Mouse (Mus musculus): ENCODE data around the gene Sema5b.

Sema5b gene

DNA sequence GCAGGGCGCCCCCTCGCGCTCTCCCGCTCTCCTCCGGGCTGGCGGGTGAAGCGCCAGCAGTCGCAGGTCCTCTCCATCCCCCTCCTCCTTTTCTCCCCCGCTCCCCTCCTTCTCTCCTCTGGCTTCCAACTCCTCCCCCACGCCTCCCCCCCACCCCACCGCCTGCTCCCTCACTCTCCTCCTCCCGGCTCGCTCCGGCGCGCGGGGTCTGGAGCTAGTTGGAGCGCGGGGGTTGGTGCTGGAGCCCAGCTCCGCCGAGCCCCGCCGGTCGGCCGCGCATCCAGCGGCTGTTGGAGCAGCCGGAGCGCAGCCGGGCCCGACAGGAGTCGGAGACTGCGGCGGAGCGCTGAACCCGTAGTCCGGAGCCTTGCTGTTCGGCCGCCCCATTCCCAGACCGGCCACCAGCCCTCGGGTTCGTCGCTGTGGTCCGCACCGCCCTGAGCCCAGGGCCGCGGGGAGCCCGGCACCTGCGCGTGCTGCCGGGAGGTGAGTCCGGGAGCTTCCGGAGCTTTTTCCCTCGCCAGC is at the start of gene Sema5b:
Gene Sema5b (plus strand): TSS at position 29 of the 525 bp plus-strand sequence.
- no peak for DNase-seq (ENCODE audit: low read depth)

DNA sequence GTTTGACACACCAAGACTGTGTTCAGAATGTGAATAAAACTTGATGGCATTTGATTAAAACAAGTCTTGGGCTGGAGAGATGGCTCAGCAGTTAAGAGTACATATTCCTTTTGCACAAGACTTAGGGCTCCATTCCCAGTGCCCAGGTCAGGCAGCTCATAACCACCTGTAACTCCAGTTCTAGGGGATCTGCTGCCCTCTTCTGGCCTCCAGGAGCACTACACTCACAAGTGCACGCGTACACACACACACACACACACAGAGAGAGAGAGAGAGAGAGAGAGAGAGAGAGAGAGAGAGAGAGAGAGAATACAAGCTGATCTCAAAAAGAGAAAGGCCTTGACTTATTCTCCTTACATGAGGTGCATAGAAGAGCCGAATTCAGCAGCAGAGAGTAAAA is 40.6 kb upstream of the Sema5b start:
- no peak for DNase-seq (ENCODE audit: low read depth)

DNA sequence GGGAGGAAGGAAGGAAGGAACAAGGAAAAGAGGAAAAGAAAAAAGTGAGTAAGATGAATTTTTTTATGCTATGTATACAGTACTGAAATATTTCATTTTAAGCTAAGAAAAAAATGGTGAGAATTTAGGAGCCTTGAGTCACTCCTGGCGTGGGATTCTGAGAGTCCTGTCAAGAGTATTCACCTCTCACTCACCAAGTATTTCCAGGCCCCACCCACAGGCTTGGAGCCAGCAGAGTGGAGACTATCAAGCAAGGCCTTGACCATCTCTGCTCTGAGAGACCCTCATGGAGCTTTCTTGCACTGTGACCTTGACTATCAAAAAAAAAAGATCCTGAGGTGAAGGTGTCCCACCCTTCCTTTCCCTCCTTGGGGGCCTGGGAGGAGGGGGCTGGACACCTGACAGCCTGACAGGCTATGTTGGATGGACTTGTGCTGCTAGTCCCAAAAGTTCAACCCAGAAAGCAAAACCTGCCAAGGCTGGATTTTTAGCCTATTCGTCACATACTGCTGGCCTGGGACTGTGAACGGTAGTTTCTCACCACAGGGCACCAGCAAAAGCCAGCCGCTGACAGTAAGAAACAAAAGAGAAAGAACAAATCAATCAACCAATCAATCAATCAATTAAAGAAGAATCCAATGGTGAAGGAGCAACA is 39.7 kb upstream of the Sema5b start:
- DNase-seq (ENCODE audit: low read depth), result no peak

DNA sequence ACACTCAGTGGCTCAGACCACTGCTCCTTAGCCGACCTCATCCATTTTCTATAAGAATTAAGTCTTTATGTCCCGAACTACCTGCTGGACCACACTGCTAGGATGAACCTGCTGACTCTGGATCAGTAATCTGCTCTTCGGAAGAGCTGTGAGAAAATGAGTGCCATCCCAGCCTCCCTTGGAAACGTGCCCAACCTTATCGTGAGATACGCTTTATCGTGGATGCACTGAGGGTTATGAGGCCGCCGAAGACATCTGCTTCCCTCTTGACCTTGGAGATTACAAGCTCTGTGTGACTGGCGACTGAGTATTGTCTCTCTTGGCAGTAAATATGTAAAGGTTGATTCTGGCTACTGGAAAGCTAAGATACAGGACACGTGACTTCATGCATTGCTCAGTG is 38.5 kb upstream of the Sema5b start:
- DNase-seq (ENCODE audit: low read depth), result no peak

DNA sequence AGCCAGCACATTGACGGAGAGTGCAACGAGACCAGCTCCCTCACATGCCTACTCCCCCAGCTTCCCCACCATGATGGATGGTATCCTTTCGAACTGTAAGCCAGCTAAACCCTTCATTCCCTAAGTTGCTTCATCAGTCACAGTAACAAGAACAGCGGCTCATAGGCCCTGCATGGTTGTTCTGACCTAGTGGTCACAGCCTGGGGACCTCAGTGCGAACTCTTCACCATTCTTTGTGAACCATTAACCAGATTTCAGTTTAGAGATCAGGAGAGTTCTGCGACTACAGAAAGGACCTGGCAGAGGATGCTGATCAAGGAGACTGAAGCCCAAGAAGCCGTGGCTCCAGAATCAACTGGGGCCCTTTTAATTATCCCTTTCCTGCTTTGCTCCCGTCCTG is 36.7 kb upstream of the Sema5b start:
- no peak for DNase-seq (ENCODE audit: low read depth)

DNA sequence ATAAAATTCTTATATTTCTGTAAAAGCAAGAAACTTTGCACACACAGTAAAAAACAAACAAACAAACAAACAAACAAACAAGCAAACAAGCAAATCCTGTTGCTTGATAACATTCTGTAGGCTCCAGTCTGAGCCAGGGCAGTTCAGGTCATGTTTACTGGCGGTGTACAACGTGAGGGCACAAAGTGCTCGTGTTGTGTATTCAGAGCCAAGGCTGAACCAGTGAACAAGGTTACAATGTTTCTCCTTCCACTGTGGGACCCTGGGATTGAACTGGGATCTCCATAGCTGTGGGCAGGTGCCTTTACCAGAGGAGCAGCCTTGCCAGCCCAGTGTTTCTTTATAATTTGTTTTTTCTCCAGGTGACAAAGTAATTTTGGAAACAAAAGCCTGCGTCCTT is 35.2 kb upstream of the Sema5b start:
- no peak for DNase-seq (ENCODE audit: low read depth)

DNA sequence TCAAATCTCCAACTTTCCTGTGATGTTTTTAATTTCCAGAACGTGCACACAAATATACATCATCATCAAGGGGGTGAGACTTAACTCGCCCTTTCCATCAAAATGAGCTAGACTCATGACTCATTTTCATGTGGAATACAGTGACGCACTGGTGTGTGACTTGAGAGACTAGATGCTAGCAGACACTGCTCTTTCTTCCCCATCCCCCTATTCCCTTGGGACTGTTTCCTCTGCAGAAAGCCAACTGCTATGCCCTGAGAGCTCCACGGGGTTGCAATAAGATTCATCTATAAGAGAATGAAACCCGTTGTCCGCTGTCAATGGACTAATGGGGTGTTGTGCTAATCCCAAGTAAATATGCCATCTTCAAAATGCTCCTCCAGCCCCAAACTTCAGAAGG is 32.4 kb upstream of the Sema5b start:
- DNase-seq (ENCODE audit: low read depth), result no peak

DNA sequence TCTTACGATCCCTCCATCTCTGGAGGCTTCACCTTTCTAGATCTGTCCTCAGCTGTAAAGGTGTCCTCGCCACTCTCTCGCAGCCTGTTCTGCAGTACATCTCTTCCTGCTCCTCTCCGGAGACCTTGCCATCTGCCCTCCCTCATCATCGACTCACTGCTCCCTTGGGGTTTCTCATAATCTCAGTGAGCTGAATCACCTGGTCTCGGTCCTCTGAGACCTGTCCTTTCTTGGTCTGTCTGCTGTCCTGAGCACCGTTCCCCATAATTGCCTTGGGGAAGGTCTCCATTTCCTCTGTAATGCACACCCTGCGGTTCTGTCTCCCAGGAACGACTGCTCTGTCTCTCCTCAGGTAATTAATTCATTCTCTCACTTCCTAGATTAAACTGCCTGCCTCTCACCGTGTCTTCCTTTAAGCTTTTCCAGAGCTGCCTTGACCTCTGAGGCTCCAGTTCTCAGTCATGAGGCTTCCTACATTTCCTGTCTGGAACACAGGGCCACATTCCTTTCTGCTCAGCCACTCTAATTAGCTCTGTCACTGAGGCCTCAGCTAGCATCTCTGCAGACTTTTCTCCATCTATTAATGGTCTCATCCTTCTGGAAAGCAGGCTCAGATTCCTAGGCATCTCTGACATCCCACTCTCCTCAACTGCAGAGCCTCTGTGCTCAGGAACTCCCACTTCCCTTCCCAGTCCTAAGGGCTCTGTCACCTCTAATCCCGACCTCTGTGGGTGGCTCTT is 31.4 kb upstream of the Sema5b start:
- no peak for DNase-seq (ENCODE audit: low read depth)

DNA sequence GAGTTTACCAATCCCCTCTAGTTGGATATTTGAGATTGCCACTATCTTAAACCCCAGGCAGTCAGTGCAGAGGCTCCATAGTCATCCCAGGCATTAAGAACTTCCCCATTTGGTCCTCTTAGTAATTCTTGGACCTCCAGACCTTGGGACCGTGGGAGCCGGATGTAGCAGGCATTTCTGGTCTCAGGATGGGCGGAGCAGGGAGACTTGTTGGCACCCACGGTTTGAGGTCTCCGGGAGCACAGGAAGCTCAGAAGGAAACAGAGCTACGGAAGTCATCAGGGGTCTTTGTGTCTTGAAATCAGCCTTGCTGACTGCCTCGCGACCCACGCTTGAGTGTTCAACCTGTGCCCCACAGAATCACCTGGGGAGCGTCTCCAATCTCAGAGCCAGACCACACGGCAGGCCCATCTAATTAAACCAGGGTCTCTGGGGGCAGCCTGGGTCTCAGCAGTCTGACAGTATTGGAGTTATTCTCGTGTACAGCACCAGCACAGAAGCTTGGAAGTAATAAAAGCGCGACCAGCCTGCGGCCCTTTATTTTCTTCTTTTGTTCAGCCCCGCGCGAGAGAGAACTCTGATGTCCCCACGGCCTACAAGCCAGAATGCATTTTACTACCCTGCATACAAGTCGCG is 24.9 kb upstream of the Sema5b start:
- DNase-seq (ENCODE audit: low read depth), result no peak

DNA sequence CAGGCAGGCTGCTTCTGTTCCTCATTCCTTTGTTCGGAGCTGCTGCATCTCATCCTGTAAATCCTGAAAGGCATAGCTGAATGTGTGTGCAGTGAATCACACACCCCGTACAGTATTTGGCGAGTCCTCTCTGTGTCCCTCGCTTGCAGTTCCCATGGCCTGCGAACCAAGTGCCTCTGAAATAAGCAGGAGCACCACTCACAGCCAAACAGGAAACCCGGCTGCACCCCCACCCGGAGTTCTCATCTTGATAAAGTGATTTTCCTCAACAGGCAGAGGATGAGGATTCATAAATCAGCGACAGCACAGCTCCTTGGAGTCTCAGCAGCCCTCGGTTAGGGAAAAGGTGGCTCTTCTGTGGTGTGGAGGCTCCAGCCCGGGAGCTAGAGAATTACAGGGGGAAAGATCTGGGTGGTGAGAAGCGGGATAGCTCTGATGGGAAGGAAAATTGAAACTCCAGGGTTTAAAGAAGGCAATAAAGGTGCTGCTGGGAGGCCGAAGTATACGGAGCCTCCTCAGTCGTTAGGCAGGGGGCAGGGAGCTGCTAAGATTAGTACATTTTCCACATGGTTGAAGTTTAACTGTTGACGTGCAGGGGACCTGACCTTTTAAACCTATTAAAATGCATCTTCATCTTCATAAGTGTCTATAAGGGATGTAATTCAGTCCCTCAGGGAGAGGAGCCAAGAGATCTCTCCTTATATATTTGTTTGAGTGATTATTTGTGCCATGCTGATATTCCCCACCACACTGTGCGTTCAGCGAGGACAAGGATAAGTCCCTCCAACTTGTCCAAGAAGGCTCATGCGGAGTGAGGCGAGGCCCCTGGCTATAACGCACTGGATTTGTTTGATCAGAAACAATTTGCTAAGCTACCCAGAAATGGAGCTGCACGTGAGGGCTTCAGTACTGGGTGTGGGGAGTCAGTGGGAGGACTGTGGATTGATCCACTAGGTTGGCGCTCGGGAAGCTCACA is 22.7 kb upstream of the Sema5b start:
- no peak for DNase-seq (ENCODE audit: low read depth)

DNA sequence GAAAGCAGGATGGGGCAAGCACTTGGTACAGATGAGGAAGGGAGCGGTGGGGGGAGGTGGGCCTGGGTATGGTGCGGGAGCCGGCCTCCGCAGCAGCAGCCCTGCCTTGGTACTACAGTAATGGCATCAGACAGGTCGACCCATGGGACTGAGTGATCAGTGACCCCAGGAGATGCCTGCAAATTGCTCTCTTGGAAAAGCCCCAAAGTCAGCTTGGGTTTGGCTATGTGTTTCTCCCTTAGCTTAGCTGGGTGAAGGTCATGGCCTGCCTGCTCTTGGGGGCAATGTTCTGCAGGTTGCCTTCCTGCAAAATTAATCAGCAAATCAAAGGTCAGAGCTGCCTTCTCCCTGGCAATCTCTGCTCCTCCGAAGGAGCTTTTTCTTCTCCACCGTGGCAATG is 21.7 kb upstream of the Sema5b start:
- DNase-seq (ENCODE audit: low read depth), result no peak

DNA sequence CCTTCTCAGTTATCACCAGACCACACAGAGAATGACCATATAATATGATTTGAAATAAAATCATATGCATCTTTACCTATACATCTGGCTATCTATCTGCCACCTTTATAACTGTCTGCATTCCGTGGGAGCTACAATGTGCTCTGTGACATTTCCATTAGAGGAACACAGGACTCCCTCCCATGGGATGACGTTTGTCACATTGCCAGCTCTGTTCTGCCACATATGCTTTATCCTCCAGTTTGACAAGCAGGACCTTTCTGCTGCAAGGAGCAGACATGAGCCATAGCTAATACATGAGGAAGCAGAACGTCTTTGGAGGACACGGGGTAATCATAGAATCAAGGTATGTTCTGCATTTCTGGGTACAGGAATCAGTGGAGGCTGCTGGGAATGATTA is 16.7 kb upstream of the Sema5b start:
- DNase-seq (ENCODE audit: low read depth), result no peak

DNA sequence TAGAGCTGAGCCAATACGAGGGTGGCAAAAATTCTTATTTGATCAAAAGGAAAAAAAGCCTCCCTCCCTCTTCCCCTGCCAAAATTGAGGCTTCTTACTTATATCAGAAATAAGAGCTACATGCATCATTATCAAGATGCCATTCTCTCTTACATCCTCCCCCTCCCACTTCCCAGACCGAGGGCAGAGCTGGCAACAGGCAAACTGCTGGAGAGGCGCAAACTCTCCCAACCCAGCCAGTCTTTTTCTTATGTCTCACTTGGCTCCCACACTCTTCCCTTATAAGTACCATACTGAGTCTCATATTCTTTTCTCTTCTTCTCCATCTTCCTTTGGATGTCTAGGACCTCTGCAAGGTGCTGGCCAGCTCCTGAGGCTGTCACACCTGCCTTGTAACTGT is 6.3 kb upstream of the Sema5b start:
- no peak for DNase-seq (ENCODE audit: low read depth)

DNA sequence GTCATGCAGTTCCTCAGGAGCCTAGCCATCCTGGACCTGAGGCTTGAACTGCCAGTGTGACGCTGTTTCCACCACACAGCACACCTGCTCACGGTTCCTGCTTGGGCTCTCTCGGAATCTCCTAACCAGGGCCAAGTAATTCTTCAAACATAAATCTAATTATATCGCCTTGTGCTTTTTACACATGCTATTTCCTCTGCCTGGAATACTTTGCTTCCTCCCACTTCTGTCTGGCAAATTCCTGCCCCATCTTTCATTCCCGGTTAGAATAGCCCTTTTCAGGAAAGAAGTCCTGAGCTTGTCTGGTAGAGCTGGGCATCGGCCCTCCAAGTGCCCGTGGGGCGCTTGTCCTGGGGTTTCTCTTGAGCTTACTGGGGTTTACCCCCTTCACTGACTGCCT is 3.3 kb upstream of the Sema5b start:
- DNase-seq (ENCODE audit: low read depth), result no peak

DNA sequence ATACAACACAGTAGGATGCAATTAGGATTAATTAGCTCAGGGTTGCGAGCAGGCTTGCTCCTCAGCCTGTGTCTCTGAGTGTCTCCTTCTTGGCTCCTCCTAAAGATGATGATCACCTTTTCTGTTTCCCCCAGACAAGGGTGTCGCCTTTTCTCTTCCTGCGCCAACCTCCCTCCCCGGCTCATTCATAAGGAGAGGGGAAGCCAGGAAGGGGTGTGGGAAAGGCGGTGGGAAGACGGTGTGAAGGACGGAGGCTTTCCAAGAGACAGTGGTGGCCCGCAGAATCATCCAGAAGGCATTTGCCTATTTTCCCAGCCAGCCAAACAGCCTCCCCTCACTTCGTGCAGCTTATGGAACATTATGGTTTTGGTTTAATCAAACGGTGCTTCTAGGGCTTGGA is 1.9 kb upstream of the Sema5b start:
- DNase-seq (ENCODE audit: low read depth), result no peak

DNA sequence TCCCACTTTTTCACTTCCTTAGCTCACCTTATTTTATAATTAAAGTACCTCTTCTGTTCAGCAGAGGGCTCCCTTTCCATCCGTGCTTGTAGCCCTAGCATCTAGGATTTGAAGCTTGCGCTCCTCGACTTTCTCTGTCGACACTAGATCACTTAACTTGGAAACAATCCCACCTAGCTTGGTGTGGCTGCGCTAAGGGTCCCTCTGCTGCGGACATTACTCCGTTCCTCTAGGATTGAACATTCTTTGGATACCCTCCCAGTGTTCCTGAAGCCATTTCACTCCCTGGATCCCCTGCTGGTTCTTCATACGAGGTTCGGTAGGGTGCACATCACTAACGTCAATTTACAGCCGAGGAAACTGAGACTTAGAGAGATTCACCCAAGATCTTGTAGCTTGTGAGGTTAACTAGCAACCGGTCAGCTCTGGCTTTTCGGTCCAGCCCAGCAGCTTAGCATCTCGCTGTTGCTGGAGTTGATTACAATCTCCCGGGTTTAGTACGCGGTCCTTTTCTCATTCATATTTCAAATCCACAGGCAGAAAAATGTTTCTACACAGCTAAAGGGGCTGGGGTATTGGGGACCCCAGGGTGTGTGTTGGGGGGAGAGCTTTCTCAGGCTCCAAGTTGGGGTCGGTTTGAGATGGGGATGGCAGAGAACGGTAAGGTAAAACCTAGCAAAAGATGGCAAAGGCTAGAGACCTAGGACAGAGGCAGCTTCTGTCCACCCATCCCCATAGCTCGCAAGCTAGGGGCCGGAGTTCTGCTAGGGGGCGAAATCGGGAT is 420 bp upstream of the Sema5b start:
- no peak for DNase-seq (ENCODE audit: low read depth)

DNA sequence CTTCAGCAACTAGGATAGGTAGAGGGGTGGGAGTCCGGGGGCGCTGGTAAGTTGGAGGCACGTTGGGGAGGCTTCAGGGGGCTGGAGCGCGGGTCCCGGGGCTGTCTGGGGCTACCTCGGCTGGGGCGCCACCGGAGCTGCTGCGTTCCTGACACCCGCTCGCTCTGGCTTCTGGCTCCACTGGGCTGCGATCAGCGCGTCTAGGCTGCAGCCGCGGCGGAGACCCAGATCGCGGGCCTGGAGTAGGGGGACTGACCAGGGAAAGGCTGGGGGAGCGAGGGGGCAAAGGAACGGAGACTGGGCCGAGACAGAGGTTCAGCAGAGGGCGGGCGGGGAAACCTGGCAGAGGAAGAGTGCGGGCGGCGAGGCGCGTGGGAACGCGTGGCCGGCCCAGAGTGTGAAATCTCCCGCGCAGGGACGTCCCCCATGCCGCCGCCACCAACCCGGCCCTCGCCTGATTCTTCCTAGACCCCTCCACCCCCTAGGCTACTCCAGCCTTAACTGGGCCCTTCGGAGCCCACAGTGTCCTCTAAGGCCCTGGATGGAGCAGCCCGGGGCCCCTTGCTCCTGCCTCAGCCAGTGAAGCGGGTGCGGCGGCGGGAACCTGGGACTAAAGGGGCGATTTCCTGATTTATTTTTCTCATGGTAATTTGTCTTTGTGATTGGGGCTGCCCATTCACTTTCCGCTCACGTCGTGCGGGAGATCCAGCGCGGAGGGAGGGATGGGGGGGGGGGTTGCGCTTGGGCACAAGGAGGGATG is 896 bp downstream of the Sema5b start:
- DNase-seq (ENCODE audit: low read depth), result no peak

DNA sequence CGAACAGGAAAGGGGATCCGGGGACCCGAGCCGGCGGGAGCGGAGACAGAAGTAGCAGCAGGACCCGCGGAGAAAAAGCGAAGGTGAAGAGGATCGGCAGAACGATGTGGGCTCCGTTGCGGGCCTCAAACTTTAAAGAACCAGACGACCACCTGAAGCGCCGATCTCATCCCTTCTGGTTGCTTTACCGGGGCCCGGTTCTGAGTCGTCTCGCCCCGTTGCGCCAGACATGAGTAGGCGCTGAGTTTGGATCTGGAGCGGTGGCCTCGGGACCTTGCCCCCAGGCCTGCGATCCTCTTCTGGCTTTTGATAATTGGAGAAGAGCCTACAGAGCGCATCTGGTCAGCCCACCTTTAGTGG is 1.5 kb downstream of the Sema5b start:
- DNase-seq (ENCODE audit: low read depth), result no peak

DNA sequence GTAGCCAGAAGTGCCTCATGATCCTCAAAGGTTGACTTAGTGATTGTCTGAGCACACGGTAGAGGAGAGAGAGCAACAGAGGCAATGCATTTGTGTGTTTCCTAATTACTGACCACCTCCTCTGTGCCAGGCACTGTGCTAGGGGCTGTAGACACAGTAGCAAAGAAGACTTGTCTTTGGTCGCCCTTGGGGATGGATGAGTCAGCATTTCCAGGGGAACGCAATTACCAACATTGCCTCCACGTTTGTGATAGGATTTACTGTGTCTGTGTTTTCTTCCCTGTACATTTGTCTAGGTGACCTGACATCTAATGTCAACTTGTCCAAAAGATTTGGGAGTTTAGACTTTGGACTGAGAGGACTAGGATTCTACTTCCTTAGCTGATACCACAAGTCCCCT is 4.8 kb downstream of the Sema5b start:
- DNase-seq (ENCODE audit: low read depth), result no peak

DNA sequence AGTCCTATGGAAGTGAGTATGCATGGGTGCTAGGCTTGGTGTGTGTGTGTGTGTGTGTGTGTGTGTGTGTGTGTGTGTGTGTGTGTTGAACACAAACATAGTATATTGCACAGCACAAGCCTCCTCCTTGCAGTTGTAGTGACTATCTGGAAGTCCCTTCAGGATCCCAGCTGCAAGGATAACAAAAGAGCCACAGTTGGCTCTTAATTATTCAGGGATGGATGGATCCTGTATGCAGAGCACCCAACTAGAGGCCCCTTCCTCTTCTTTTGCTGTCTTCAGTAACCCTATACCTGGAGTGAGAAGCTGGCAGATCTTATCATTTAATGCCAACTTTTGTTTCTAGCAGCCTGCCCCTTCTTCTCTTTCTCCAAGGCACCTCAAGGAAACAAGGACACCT is 7.0 kb downstream of the Sema5b start:
- no peak for DNase-seq (ENCODE audit: low read depth)

DNA sequence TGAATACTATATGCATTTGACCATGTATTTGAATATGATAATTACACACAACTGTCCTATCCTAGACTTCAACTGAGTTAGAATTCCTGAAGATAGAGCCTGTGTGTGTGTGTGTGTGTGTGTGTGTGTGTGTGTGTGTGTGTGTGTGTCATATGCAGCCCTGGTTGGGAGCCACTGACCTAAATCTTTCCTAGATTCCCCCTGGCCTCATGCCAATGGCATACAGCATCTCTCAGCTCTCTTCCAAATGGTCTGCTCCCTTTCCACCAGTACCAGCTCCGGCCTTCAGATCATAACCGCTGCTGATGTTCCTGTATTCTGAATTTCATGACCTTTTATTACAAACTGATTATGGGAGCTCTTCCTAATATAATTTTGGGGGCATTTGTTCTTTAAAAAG is 8.4 kb downstream of the Sema5b start:
- no peak for DNase-seq (ENCODE audit: low read depth)
